Mouse (Mus musculus) C2C12 (cell line): ENCODE results near the gene Ints13. TPM values are rescaled to one million over a fixed set of nuclear protein-coding genes. Genes with fewer than 3 reads are reported as not detected.
A peak's percentile ranks its signal among the peaks of the same experiment; 100 is the strongest.

ENCODE experiments used
- H3K27me3 ChIP-seq: one replicate; pipeline ENCODE4 v1.6.1; 2011; ENCODE audit not compliant: control insufficient read depth, insufficient read depth, insufficient read length
- H3K36me3 ChIP-seq: one replicate; pipeline ENCODE4 v1.6.1; 2011; ENCODE audit not compliant: control insufficient read depth, insufficient read depth
- H3K4me3 ChIP-seq: one replicate; pipeline ENCODE4 v1.5.1; 2011; ENCODE audit warnings: mild to moderate bottlenecking, control low read depth; ENCODE audit not compliant: poor library complexity, insufficient read depth, severe bottlenecking
- H3K79me2 ChIP-seq: one replicate; pipeline ENCODE4 v1.6.1; 2011; ENCODE audit not compliant: control insufficient read depth, insufficient read depth
- H3K79me3 ChIP-seq: one replicate; pipeline ENCODE4 v1.6.1; 2011; ENCODE audit warnings: low read depth, control low read depth
- H3ac ChIP-seq: one replicate; pipeline ENCODE3; 2011; ENCODE audit warnings: low read depth; ENCODE audit not compliant: control insufficient read depth, insufficient read length
- CEBPB ChIP-seq: IDR thresholded peaks from one replicate; pipeline ENCODE4 v1.6.1; 2011; ENCODE audit warnings: low read depth, mild to moderate bottlenecking, control low read depth, moderate library complexity
- CTCF ChIP-seq: IDR thresholded peaks from one replicate; pipeline ENCODE4 v1.5.1; 2011; ENCODE audit not compliant: control insufficient read depth, insufficient read depth, insufficient read length
- FOSL1 ChIP-seq: IDR thresholded peaks from one replicate; pipeline ENCODE4 v1.8.0; 2011; ENCODE audit warnings: mild to moderate bottlenecking, low read length; ENCODE audit not compliant: poor library complexity, insufficient read depth, severe bottlenecking
- MAX ChIP-seq: IDR thresholded peaks from one replicate; pipeline ENCODE4 v1.6.1; 2011; ENCODE audit warnings: mild to moderate bottlenecking, control low read depth
- MYOD1 ChIP-seq: IDR thresholded peaks from one replicate; pipeline ENCODE4 v1.6.1; 2011; ENCODE audit warnings: low read depth; ENCODE audit not compliant: control insufficient read depth, insufficient read length
- MYOG ChIP-seq: IDR thresholded peaks from one replicate; pipeline ENCODE4 v1.6.1; 2011; ENCODE audit not compliant: control insufficient read depth, insufficient read length; ENCODE audit errors: extremely low read depth
- USF1 ChIP-seq: IDR thresholded peaks from one replicate; pipeline ENCODE4 v1.6.1; 2011; ENCODE audit warnings: low read depth, mild to moderate bottlenecking, control low read depth, moderate library complexity
- polyA plus RNA-seq: library from polyadenylated mRNA; unstranded; fragments of >200 nt; fragmentation: generic; extraction: Trizol; gene quantifications from one replicate; pipeline ENCODE4 v1.2.1, GENCODE M21; 2012; ENCODE audit warnings: missing spikeins

The Ints13 gene
- polyA plus RNA-seq, 1 experiment: 28.0 TPM

DNA sequence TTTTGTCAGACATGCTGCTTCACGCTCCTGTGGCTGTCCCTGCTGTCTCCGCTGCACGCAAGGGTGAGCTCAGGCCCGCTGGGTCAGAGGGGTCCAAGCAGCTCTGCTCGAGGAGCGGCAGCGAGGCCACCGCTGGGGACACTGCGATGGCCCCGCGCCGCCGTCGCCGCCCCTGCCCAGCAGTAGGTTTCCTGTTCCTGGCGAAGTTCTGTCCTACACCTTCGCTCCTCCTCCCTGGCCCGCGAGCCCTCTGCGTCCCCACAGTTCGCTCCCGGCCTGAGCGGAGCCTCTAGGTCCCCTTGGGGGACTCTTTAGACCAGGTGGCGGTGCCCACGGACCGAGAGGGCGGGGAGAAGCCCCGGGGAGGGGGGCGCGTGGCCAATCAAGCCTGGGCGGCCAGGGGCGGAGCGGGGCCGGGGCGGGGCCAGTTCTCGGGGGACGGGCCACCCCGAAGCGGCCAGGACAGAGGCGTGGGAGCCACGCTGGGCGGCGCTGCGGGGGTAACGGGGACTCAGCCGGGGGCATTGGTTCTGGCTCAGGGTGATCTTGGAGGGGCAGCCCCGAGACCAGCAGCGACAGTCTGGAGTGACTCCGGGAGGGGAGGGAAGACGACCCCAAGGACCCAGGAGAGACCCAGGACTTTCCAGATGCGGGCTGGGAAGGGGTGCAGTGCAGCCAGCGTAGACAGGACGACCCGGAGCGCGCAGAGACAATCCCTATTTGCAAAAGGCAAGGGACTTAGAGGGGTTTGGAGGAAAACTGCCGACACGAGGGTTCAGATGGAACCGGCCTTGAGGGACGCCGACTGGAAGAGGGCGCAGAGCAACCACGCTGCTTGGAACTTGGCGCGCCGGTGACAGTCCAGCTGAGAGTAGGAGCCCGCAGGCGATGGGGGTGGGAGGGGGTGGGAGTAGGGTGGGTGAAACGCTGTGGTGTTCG lies 75.5 kb downstream of the Ints13 start, which contains the start of gene Itpr2:
Gene Itpr2, minus strand, starts transcription at position 358 of the 939 bp plus-strand sequence.
- Histone ChIP-seq H3K27me3 (no peaks in the 10 kb centered on the region), H3ac (peak within 1 kb of the TSS; percentile 90), H3K36me3 (no peaks in the 10 kb centered on the region), H3K79me3 (peaks cover 3% of the 10 kb centered on the region), H3K79me2 (peaks cover 9% of the 10 kb centered on the region), H3K4me3 (peak within 1 kb of the TSS; percentile 57)
- TF ChIP-seq MYOG: no peak
- no peak for TF ChIP-seq MYOD1
- TF ChIP-seq MAX: no peak
- TF ChIP-seq USF1: no peak
- peak; percentile 26 for TF ChIP-seq CTCF
- TF ChIP-seq FOSL1: no peak
- TF ChIP-seq CEBPB: no peak

DNA sequence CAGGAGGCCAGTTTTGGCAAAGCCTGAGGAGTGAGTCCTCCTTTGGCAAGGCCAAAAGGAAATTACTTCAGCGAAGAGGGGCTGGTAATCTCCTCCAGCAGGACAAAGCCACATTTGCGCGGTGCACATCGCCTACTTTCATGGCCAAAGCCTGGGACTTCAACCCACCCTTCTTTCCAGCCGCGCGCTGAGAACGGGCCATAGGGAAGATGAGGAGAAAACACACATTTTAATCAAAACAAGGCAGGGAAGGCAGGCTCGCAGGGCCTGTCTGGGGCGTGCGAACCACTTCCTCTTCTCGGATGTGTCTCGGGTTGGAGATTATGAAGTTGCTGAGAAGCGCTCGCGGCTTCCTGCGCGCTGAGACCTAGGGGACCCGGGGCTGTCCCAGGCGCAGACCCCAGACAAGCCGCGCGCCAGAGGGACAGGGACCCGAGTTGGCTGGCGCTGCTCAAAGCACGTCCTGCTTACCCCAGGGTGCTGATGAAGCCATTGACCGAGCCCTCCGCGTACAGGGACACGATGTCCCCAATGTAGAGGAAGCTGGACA lies 76.2 kb downstream of the Ints13 start:
- H3K4me3 ChIP-seq: peak overlapping the region; percentile 57
- peaks cover 3% of the 10 kb centered on the region for H3K79me3 ChIP-seq
- H3K79me2 ChIP-seq: peaks cover 9% of the 10 kb centered on the region
- H3K36me3 ChIP-seq: no peaks in the 10 kb centered on the region
- H3ac ChIP-seq: peak overlapping the region; percentile 90
- no peak for TF ChIP-seq MYOD1
- no peak for TF ChIP-seq CEBPB
- no peak for TF ChIP-seq USF1
- no peak for TF ChIP-seq MYOG
- TF ChIP-seq FOSL1: no peak
- TF ChIP-seq MAX: no peak
- TF ChIP-seq CTCF: no peak
- no peaks in the 10 kb centered on the region for H3K27me3 ChIP-seq

DNA sequence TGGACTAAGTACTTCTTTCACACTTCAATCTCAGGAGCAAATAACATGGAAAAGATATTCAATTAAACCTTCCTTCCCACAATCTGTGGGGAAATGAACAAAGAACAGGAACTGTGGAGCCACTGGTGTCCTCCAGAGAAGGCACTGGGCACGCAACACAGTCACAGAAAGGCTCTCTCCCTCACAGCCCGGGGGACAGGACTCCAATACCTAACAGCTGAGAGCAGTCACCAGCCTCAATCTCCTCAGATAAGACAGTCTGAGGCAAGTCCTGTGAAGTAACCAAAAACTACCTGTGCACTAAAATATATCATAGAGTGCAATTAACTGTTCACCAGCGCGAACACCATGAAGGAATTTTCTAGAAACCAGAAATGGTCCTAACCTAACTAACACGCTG lies 76.9 kb downstream of the Ints13 start:
- H3K4me3 ChIP-seq: peak overlapping the region; percentile 57
- no peak overlapping the region for H3ac ChIP-seq
- no peak for TF ChIP-seq FOSL1
- no peak for TF ChIP-seq MAX
- no peak for TF ChIP-seq MYOG
- no peak for TF ChIP-seq CEBPB
- no peak for TF ChIP-seq MYOD1
- TF ChIP-seq USF1: no peak
- TF ChIP-seq CTCF: no peak
- no peaks in the 10 kb centered on the region for H3K27me3 ChIP-seq
- H3K79me3 ChIP-seq: peaks cover 3% of the 10 kb centered on the region
- H3K79me2 ChIP-seq: peaks cover 9% of the 10 kb centered on the region
- no peaks in the 10 kb centered on the region for H3K36me3 ChIP-seq

DNA sequence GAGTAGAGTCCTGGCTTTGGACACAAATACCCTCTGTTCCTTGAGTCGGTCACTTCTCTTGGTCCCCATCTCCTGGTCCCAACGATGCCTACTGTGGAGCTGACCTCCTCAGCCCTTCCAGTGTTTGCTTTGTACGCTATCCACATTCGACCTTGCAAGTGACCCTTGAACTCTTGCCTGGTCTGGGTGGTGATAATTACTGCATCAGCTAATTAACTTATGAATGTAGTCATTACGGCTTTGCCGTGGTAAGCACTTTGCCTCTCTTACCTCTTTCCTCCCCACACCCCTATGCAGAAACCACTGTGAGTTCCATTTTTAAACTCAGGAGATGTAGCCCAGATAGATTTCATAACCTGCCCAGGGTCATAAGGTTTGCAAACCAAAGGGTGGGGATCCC lies 77.4 kb downstream of the Ints13 start:
- H3K4me3 ChIP-seq: no peak overlapping the region
- no peaks in the 10 kb centered on the region for H3K27me3 ChIP-seq
- peaks cover 9% of the 10 kb centered on the region for H3K79me2 ChIP-seq
- peaks cover 3% of the 10 kb centered on the region for H3K79me3 ChIP-seq
- no peaks in the 10 kb centered on the region for H3K36me3 ChIP-seq
- no peak overlapping the region for H3ac ChIP-seq
- no peak for TF ChIP-seq USF1
- no peak for TF ChIP-seq MYOG
- TF ChIP-seq MYOD1: no peak
- no peak for TF ChIP-seq CTCF
- no peak for TF ChIP-seq MAX
- TF ChIP-seq FOSL1: no peak
- no peak for TF ChIP-seq CEBPB

Other genes with a start within 250 kb of the Ints13 start
- gene Itpr2, start 75.6 kb downstream of the Ints13 start, polyA plus RNA-seq: 2.6 TPM
- gene Fgfr1op2, start 632 bp downstream of the Ints13 start, polyA plus RNA-seq: 42.4 TPM
- 49.0 TPM for gene Med21, start 64.7 kb upstream of the Ints13 start, polyA plus RNA-seq
- 5.8 TPM for gene Tm7sf3, start 65.0 kb upstream of the Ints13 start, polyA plus RNA-seq
- 3.0 TPM for gene Stk38l, start 147.2 kb upstream of the Ints13 start, polyA plus RNA-seq
- gene Arntl2, start 218.2 kb upstream of the Ints13 start, polyA plus RNA-seq: 0.49 TPM